Mouse (Mus musculus) hindbrain, embryonic 10.5 days (tissue): ENCODE results near the gene Gtf2a2. TPM values are rescaled to one million over a fixed set of nuclear protein-coding genes. Genes with fewer than 3 reads are reported as not detected.
A peak's percentile ranks its signal among the peaks of the same experiment; 100 is the strongest.

Experiments
- DNase-seq: peaks from one replicate; pipeline ENCODE4 v3.0.0-alpha.2; 2017; ENCODE audit warnings: low spot score
- H3K27ac ChIP-seq: fragments of 300-500 bp; sonication (generic); 2 replicates; pipeline ENCODE4 v1.5.1; 2016; ENCODE audit warnings: mild to moderate bottlenecking, moderate library complexity
- H3K27me3 ChIP-seq: fragments of 300-500 bp; sonication (generic); 2 replicates; pipeline ENCODE4 v1.6.1; 2016; ENCODE audit warnings: mild to moderate bottlenecking; ENCODE audit not compliant: poor library complexity, insufficient read depth, severe bottlenecking
- H3K36me3 ChIP-seq: fragments of 300-500 bp; sonication (generic); 2 replicates; pipeline ENCODE4 v1.6.1; 2016; ENCODE audit warnings: mild to moderate bottlenecking, moderate library complexity
- H3K4me1 ChIP-seq: fragments of 300-500 bp; sonication (generic); replicated peaks from 2 replicates; pipeline ENCODE4 v1.6.1; 2016; ENCODE audit warnings: mild to moderate bottlenecking
- H3K4me3 ChIP-seq: fragments of 300-500 bp; sonication (generic); 2 replicates; pipeline ENCODE4 v1.5.1; 2016; ENCODE audit warnings: mild to moderate bottlenecking, moderate library complexity
- H3K9me3 ChIP-seq: fragments of 300-500 bp; sonication (generic); 2 replicates; pipeline ENCODE4 v1.6.1; 2016; ENCODE audit warnings: mild to moderate bottlenecking, moderate library complexity
- WGBS: fragments of 180-500 bp; shearing (Covaris S2); methylation state at CpG from one replicate; pipeline ENCODE4 v1.1.7; 2016; 5-methylcytosine and 5-hydroxymethylcytosine counted together
- polyA plus RNA-seq: library from polyadenylated mRNA; unstranded; fragments of >200 nt; fragmentation: Nextera tagmentation; extraction: Ambion mirVana; gene quantifications from 2 replicates; pipeline ENCODE4 v1.2.1, GENCODE M21; 2016

The Gtf2a2 gene
- polyA plus RNA-seq, result 185 and 196 TPM in 2 replicates

DNA sequence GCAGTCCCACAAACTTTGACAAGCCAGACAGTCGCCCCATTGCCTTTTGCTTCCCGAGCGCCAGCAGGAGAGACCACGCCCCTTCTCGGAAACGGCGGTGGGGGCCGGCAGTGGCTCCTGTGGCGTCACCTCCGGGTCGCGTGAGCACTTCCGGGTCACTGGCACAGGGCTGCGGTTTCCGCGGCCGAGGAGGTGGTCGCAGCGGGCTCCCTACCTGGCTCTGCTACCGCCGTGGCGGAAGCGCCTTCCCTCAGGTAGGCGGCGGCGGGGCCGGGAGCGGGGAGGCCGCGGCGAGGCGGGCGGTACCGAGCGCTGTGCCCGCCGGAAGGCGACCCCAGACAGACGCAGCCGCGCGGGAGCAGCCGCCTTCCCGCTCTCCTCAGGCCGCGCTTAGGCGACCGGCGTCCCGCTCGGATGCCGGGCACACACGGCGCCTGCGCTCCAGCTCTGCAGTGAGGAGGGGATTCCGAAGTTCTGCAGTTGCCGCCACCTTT lies at the start of gene Gtf2a2:
TSS of gene Gtf2a2 (plus strand) at position 143 of the 494 bp plus-strand sequence.
- peak; percentile 93 for DNase-seq
- Histone ChIP-seq H3K9me3 (no peaks in the 10 kb centered on the region), H3K4me1 (peaks cover 19% of the 10 kb centered on the region), H3K4me3 (peak within 1 kb of the TSS; percentile 93), H3K27me3 (no peaks in the 10 kb centered on the region), H3K36me3 (peaks cover 57% of the 10 kb centered on the region), H3K27ac (peak within 1 kb of the TSS; percentile 98)
- WGBS, result under 1% methylated on average over 57 of the region's 57 CpGs

DNA sequence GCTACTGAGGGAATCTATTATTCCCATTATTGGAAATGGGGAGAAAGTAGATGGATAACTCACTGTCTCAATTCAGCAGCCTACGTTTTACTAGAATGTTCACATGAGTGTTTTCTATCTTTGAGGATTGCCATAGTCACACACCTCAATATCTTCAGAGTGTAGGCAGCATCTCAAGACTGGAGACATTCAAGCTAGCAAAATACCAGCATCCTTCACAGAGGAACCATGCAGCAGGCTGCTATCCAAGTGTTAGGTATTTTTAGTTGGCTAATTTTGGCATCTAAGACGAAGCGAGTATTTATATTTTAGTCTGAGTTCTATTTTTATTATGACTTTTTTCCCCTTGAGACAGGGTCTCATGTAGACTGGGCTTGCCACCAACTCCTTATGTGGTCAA lies 48.0 kb upstream of the Gtf2a2 start:
- peaks cover 7% of the 10 kb centered on the region; the same call in 1 of the 2 replicates for H3K9me3 ChIP-seq
- H3K27ac ChIP-seq, result no peak overlapping the region
- no peak for DNase-seq
- H3K36me3 ChIP-seq, result no peaks in the 10 kb centered on the region
- no peaks in the 10 kb centered on the region for H3K4me1 ChIP-seq
- H3K27me3 ChIP-seq, result no peaks in the 10 kb centered on the region
- 88% methylated on average over 3 of the region's 3 CpGs for WGBS
- H3K4me3 ChIP-seq, result no peak overlapping the region

- Histone ChIP-seq H3K4me3 (no peak overlapping the region), H3K36me3 (no peaks in the 10 kb centered on the region), H3K27me3 (no peaks in the 10 kb centered on the region), H3K9me3 (no peaks in the 10 kb centered on the region), H3K27ac (no peak overlapping the region), H3K4me1 (peaks cover 3% of the 10 kb centered on the region)
- WGBS, result 72% methylated on average over 1 of the region's 1 CpGs
- no peak for DNase-seq
Measured at GRCm38 (mm10) chr9:69985526-69985925, 26.8 kb upstream of the Gtf2a2 start.

- Histone ChIP-seq H3K27me3 (no peaks in the 10 kb centered on the region), H3K9me3 (no peaks in the 10 kb centered on the region), H3K36me3 (0 out of 2 replicates have a peak, but pooled peaks cover 2% of the 10 kb centered on the region), H3K4me3 (no peak overlapping the region), H3K27ac (no peak overlapping the region), H3K4me1 (peaks cover 8% of the 10 kb centered on the region)
- 86% methylated on average over 10 of the region's 10 CpGs for WGBS
- DNase-seq, result no peak
Measured at GRCm38 (mm10) chr9:69986063-69986462, 26.3 kb upstream of the Gtf2a2 start.

DNA sequence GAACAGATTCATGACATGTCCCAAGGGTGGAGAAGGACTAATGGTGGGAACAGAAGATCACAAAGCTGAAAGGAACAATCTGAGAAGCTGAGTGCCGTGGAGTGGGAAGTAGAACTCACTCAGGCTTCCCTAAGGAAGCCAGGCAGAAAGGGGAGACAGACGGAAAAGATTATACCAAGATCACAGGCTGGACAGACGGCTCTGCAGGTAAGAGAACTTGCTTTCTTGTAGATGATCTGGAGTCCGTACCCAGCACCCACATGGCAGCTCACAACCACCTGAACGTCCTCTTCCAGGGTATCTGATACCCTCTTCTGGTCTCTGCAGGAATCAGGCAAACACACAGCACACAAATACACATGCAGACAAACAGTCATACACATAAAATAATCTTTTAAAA lies 25.8 kb upstream of the Gtf2a2 start:
- H3K27me3 ChIP-seq, result no peaks in the 10 kb centered on the region
- peaks cover 13% of the 10 kb centered on the region for H3K4me1 ChIP-seq
- H3K36me3 ChIP-seq, result peaks cover 7% of the 10 kb centered on the region; the same call in 1 of the 2 replicates
- no peaks in the 10 kb centered on the region for H3K9me3 ChIP-seq
- H3K27ac ChIP-seq, result no peak overlapping the region
- WGBS, result 80% methylated on average over 5 of the region's 5 CpGs
- DNase-seq, result no peak
- H3K4me3 ChIP-seq, result no peak overlapping the region

GRCm38 (mm10) chr9:69987579-69987978 lies 24.8 kb upstream of the Gtf2a2 start:
- H3K4me3 ChIP-seq, result no peak overlapping the region
- H3K36me3 ChIP-seq, result peaks cover 18% of the 10 kb centered on the region
- H3K9me3 ChIP-seq, result no peaks in the 10 kb centered on the region
- H3K27ac ChIP-seq, result no peak overlapping the region
- H3K27me3 ChIP-seq, result no peaks in the 10 kb centered on the region
- peak; percentile 52 for DNase-seq
- peaks cover 17% of the 10 kb centered on the region for H3K4me1 ChIP-seq
- WGBS, result under 1% methylated on average over 3 of the region's 3 CpGs

DNA sequence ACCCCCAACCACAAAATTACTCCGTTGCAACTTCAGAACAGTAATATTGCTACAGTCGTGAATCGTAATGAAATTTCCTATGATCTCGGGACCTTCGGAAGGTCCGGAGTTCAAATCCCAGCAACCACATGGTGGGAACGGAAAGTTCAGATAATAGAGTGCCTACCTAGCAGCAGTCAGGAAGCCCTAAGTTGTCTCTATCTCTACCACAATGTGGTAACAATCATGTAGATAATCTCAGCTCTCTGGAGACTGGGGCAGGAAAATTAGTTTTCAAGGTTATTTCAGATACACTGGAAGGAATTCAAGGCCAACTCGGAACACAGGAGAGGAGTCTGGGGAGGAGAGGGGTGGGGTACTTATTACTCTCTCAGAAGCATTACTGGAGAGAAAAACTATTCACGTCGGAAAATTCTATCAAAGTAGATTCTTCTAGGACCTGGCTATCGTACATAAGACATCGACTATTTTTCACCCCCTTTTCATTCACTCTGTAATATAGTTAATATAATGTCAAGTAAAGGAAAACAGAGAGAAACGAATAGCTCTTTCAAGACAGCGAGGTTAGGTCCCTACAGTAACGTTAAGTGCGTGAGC lies 23.5 kb upstream of the Gtf2a2 start:
- peak overlapping the region; percentile 98 for H3K27ac ChIP-seq
- WGBS, result 40% methylated on average over 16 of the region's 16 CpGs
- peaks cover 17% of the 10 kb centered on the region for H3K4me1 ChIP-seq

GRCm38 (mm10) chr9:69989303-69990121 lies 22.8 kb upstream of the Gtf2a2 start, which contains the start of gene Bnip2:
Gene Bnip2 (plus strand): TSS chr9:69989466.
- H3K27ac ChIP-seq, result peak within 1 kb of the TSS; percentile 98
- H3K36me3 ChIP-seq, result peaks cover 28% of the 10 kb centered on the region
- peak within 1 kb of the TSS; percentile 98 for H3K4me3 ChIP-seq
- peak; percentile 96 for DNase-seq
- peaks cover 17% of the 10 kb centered on the region for H3K4me1 ChIP-seq
- H3K27me3 ChIP-seq, result no peaks in the 10 kb centered on the region
- H3K9me3 ChIP-seq, result no peaks in the 10 kb centered on the region
- WGBS, result under 1% methylated on average over 76 of the region's 76 CpGs

More for the DNA sequence above, 23.5 kb upstream of the Gtf2a2 start:
- Histone ChIP-seq H3K36me3 (peaks cover 24% of the 10 kb centered on the region), H3K9me3 (no peaks in the 10 kb centered on the region), H3K4me3 (peak overlapping the region; percentile 98), H3K27me3 (no peaks in the 10 kb centered on the region)
- DNase-seq, result no peak

DNA sequence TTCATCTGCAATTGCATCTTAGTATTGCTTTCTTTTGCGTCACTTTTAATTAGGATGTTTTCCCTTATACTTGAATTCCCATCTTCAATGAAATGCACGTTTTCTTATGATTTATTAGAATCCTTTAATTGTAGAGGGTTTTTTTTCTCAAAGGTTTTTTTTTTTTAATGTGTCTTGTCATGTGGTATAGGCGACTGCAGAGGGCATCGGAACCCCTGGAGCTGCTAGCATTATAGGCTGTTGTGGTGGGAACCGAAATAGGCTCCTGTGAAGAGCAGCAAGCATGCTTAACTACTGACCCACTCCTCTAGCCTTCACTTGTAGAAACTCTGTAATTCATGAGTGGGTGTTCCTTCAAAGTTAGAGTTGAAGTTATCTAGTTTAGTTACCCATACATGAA lies 22.0 kb upstream of the Gtf2a2 start:
- peak overlapping the region; percentile 98 for H3K27ac ChIP-seq
- 19% methylated on average over 5 of the region's 5 CpGs for WGBS
- H3K36me3 ChIP-seq, result peaks cover 37% of the 10 kb centered on the region
- H3K4me3 ChIP-seq, result peak overlapping the region; percentile 98
- H3K9me3 ChIP-seq, result no peaks in the 10 kb centered on the region
- no peak for DNase-seq
- H3K27me3 ChIP-seq, result no peaks in the 10 kb centered on the region
- H3K4me1 ChIP-seq, result peaks cover 17% of the 10 kb centered on the region

DNA sequence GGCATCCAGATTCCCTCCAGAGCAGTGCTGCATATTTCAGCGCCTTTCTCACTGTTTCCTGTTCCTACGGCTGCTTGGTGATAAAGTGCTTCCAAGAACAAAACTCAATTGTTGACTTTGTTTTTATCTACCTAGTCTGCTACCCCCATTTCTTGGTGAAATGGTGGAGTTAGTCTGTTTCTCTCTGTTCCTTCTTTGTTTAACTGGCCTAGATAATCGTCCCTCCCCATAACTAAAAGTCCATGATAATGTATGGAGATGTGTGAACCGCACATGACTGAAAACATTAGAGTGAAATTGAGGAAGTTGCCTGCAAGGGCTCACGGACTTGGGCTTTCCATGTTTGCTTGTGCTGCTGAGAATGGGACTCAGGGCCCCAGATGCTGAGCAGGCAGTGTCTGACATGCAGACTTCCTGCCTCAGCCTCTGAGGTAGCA lies 19.5 kb upstream of the Gtf2a2 start:
- Histone ChIP-seq H3K27ac (no peak overlapping the region), H3K4me3 (no peak overlapping the region), H3K27me3 (no peaks in the 10 kb centered on the region), H3K36me3 (peaks cover 60% of the 10 kb centered on the region), H3K4me1 (peaks cover 17% of the 10 kb centered on the region), H3K9me3 (no peaks in the 10 kb centered on the region)
- WGBS, result 86% methylated on average over 5 of the region's 5 CpGs
- DNase-seq, result no peak

DNA sequence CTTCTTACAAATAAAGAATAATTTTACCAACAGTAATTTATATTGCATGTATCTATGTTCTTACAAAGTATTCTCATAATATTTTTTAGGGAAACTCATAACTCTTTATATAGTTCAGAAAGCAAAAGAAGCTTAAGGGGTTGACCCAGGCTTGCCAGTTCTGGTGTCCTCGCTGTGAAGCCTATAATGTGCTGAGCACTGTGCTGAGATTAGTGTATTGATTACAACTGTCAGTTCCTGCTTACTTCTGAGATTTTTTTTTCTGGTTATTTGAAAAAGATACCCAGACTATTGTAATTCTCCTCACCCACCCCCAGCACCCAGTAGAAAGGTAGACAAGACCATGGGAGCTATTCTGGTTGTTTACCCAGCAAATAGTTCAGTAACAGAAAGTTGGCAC lies 18.9 kb upstream of the Gtf2a2 start:
- no peak overlapping the region for H3K27ac ChIP-seq
- no peaks in the 10 kb centered on the region for H3K27me3 ChIP-seq
- H3K4me1 ChIP-seq, result peaks cover 17% of the 10 kb centered on the region
- no peak for DNase-seq
- no peaks in the 10 kb centered on the region for H3K9me3 ChIP-seq
- 84% methylated on average over 1 of the region's 1 CpGs for WGBS
- no peak overlapping the region for H3K4me3 ChIP-seq
- peaks cover 67% of the 10 kb centered on the region for H3K36me3 ChIP-seq

DNA sequence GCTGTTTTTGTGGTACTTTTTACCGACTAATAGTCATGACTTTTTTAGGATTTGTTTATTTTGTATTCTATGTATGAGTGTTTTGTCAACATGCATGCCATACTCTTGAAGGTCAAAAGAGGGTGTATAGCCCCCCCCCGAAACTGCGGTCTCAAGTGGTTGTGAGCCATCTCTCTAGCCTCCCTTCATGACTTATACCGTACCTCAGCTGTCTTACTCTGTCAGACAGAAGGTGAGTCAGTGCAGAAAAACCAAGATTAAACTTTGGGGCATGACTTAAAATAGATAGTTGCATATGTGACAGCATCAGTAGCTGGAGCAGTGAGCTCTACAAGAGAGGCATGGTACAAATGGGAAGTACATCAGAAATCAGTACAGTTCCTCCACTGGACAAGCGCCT lies 17.8 kb upstream of the Gtf2a2 start:
- no peak overlapping the region for H3K4me3 ChIP-seq
- H3K36me3 ChIP-seq, result peaks cover 77% of the 10 kb centered on the region
- H3K9me3 ChIP-seq, result no peaks in the 10 kb centered on the region
- peaks cover 17% of the 10 kb centered on the region for H3K4me1 ChIP-seq
- no peaks in the 10 kb centered on the region for H3K27me3 ChIP-seq
- DNase-seq, result no peak
- WGBS, result 96% methylated on average over 5 of the region's 5 CpGs
- no peak overlapping the region for H3K27ac ChIP-seq

GRCm38 (mm10) chr9:69999318-69999717 lies 13.0 kb upstream of the Gtf2a2 start:
- H3K36me3 ChIP-seq, result peaks cover 99% of the 10 kb centered on the region
- DNase-seq, result no peak
- 80% methylated on average over 1 of the region's 1 CpGs for WGBS

More at GRCm38 (mm10) chr9:69999318-69999717, 13.0 kb upstream of the Gtf2a2 start:
- H3K4me1 ChIP-seq, result no peaks in the 10 kb centered on the region
- H3K4me3 ChIP-seq, result no peak overlapping the region
- no peak overlapping the region for H3K27ac ChIP-seq
- no peaks in the 10 kb centered on the region for H3K9me3 ChIP-seq
- H3K27me3 ChIP-seq, result no peaks in the 10 kb centered on the region
